Mouse (Mus musculus) olfactory bulb, adult 2 months (tissue): Measurements from ENCODE around the gene Sdr9c7.

Source experiments
- CTCF ChIP-seq: fragments of 200-500 bp; IDR thresholded peaks from 2 replicates; pipeline ENCODE4 v1.5.1; 2012; ENCODE audit warnings: low read depth, mild to moderate bottlenecking, low read length, moderate library complexity; ENCODE audit not compliant: insufficient read depth
- POLR2A ChIP-seq: fragments of 200-500 bp; IDR thresholded peaks from 2 replicates; pipeline ENCODE4 v1.6.1; 2012; ENCODE audit warnings: mild to moderate bottlenecking, low read depth, low read length, moderate library complexity; ENCODE audit not compliant: insufficient read depth

DNA sequence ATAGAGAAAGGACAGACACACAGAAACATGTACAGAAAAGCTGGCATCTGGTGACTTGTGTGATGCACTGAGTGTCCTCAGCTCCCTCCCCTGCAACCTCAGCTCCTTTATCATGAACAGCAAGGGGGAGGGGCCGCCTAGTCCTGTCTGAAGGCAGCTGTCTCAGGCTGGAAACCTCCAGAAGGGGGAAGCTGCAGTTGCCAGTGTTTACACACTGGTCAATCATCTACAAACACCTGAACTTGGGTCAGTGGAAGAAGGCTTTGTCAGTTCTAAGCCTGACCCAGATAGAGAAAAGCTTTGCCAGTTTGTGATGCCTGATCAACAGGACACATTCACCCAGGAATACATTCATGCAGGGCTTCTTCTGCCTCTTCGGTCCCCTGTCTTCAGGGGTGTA is 20.6 kb upstream of the Sdr9c7 start:
- TF ChIP-seq CTCF (no peak), POLR2A (no peak)
